Mouse (Mus musculus) heart, postnatal 0 days (tissue): Measurements from ENCODE around the gene Prdx1.

ENCODE experiments used
- CTCF ChIP-seq: IDR thresholded peaks from 2 replicates; pipeline ENCODE4 v1.5.1; 2016; ENCODE audit warnings: antibody characterized with exemption, control low read depth, low read depth
- EP300 ChIP-seq: IDR thresholded peaks from 2 replicates; pipeline ENCODE4 v1.6.1; 2016; ENCODE audit warnings: antibody characterized with exemption, low read depth

GRCm38 (mm10) chr4:116642071-116642470 lies 43.3 kb upstream of the Prdx1 start:
- no peak for TF ChIP-seq EP300
- peak; percentile 26; the same call in 1 of the 2 replicates for TF ChIP-seq CTCF
